Mouse (Mus musculus) stomach, embryonic 14.5 days (tissue): ENCODE data around the gene Kif5c. TPM values are rescaled to one million over a fixed set of nuclear protein-coding genes. Genes with fewer than 3 reads are reported as not detected.
A peak's percentile ranks its signal among the peaks of the same experiment; 100 is the strongest.

Experiments
- ATAC-seq: fragments of 200-750 bp; cut with Nextera tagmentation; 2 replicates; pipeline ENCODE4 v1.8.0; 2017; ENCODE audit warnings: low read depth, moderate TSS enrichment; ENCODE audit not compliant: insufficient number of reproducible peaks, insufficient read depth, low FRiP score
- H3K27ac ChIP-seq: fragments of 300-500 bp; sonication (generic); 2 replicates; pipeline ENCODE4 v1.5.1; 2014; ENCODE audit warnings: mild to moderate bottlenecking, low read length, moderate library complexity, mixed read lengths
- H3K27me3 ChIP-seq: fragments of 300-500 bp; sonication (generic); 2 replicates; pipeline ENCODE4 v1.6.1; 2014; ENCODE audit warnings: low read length, control low read depth, mixed read lengths; ENCODE audit not compliant: control insufficient read depth, insufficient read depth
- H3K36me3 ChIP-seq: fragments of 300-500 bp; sonication (generic); 2 replicates; pipeline ENCODE4 v1.6.1; 2014; ENCODE audit warnings: mild to moderate bottlenecking, control low read depth, low read length, moderate library complexity, mixed read lengths; ENCODE audit not compliant: control insufficient read depth, insufficient read depth
- H3K4me1 ChIP-seq: fragments of 300-500 bp; sonication (generic); 2 replicates; pipeline ENCODE4 v1.6.1; 2014; ENCODE audit warnings: low read length, control low read depth, mixed read lengths; ENCODE audit not compliant: control insufficient read depth, insufficient read depth
- H3K4me2 ChIP-seq: fragments of 300-500 bp; sonication (generic); replicated peaks from 2 replicates; pipeline ENCODE4 v1.6.1; 2014; ENCODE audit warnings: low read depth, low read length, control low read depth
- H3K4me3 ChIP-seq: fragments of 300-500 bp; sonication (generic); 2 replicates; pipeline ENCODE4 v1.5.1; 2014; ENCODE audit warnings: low read depth, low read length, control low read depth
- H3K9ac ChIP-seq: fragments of 300-500 bp; sonication (generic); replicated peaks from 2 replicates; pipeline ENCODE4 v1.6.1; 2014; ENCODE audit warnings: low read depth, mild to moderate bottlenecking, control low read depth, low read length, moderate library complexity, mixed read lengths
- H3K9me3 ChIP-seq: fragments of 300-500 bp; sonication (generic); 2 replicates; pipeline ENCODE4 v1.6.1; 2016; ENCODE audit warnings: low read depth, low read length, control low read depth; ENCODE audit not compliant: control insufficient read depth
- WGBS: fragments of 180-500 bp; shearing (Covaris S2); extraction: QIAGEN DNeasy Blood & Tissue Kit; methylation state at CpG from one replicate; pipeline ENCODE4 v1.1.7; 2014; 5-methylcytosine and 5-hydroxymethylcytosine counted together
- polyA plus RNA-seq: library from polyadenylated mRNA; unstranded; fragments of >200 nt; fragmentation: Nextera tagmentation; extraction: Ambion mirVana; gene quantifications from 2 replicates; pipeline ENCODE4 v1.2.1, GENCODE M21; 2014

Gene Kif5c
- polyA plus RNA-seq, 1 experiment from 2014 or later: 11.6 TPM

- H3K9me3 ChIP-seq: no peaks in the 10 kb centered on the region
- no peaks in the 10 kb centered on the region for H3K27me3 ChIP-seq
- no peak overlapping the region for H3K9ac ChIP-seq
- no peak overlapping the region for H3K4me2 ChIP-seq
- no peaks in the 10 kb centered on the region for H3K36me3 ChIP-seq
- no peak for ATAC-seq
- WGBS: 68% methylated on average over 13 of the region's 13 CpGs
- H3K4me1 ChIP-seq: 0 out of 2 replicates have a peak, but pooled peaks cover 8% of the 10 kb centered on the region
- H3K4me3 ChIP-seq: no peak overlapping the region
- no peak overlapping the region for H3K27ac ChIP-seq
These were observed 103.9 kb downstream of the Kif5c start for GRCm38 (mm10) chr2:49722983-49723382.

- H3K27ac ChIP-seq: no peak overlapping the region
These were observed 107.6 kb downstream of the Kif5c start for GRCm38 (mm10) chr2:49726672-49727071.

GRCm38 (mm10) chr2:49727199-49727598 is 108.1 kb downstream of the Kif5c start:
- Histone ChIP-seq H3K4me2 (no peak overlapping the region), H3K4me1 (no peaks in the 10 kb centered on the region), H3K9ac (no peak overlapping the region), H3K27ac (no peak overlapping the region), H3K4me3 (no peak overlapping the region), H3K9me3 (no peaks in the 10 kb centered on the region), H3K27me3 (no peaks in the 10 kb centered on the region), H3K36me3 (no peaks in the 10 kb centered on the region)
- peak; percentile 82; the same call in 1 of the 2 replicates for ATAC-seq
- WGBS: 8% methylated on average over 7 of the region's 7 CpGs

More at GRCm38 (mm10) chr2:49726672-49727071, 107.6 kb downstream of the Kif5c start:
- H3K9ac ChIP-seq: no peak overlapping the region
- H3K36me3 ChIP-seq: no peaks in the 10 kb centered on the region
- no peaks in the 10 kb centered on the region for H3K9me3 ChIP-seq
- no peak overlapping the region for H3K4me3 ChIP-seq
- H3K4me2 ChIP-seq: no peak overlapping the region
- ATAC-seq: no peak
- no peaks in the 10 kb centered on the region for H3K4me1 ChIP-seq
- H3K27me3 ChIP-seq: no peaks in the 10 kb centered on the region
- WGBS: 82% methylated on average over 11 of the region's 11 CpGs

- Histone ChIP-seq H3K27ac (no peak overlapping the region), H3K9me3 (no peaks in the 10 kb centered on the region), H3K27me3 (no peaks in the 10 kb centered on the region), H3K9ac (no peak overlapping the region), H3K4me1 (no peaks in the 10 kb centered on the region), H3K36me3 (no peaks in the 10 kb centered on the region), H3K4me2 (no peak overlapping the region), H3K4me3 (no peak overlapping the region)
- no peak for ATAC-seq
- WGBS: 74% methylated on average over 4 of the region's 4 CpGs
These were observed 108.6 kb downstream of the Kif5c start for GRCm38 (mm10) chr2:49727686-49728085.

GRCm38 (mm10) chr2:49728896-49729610 is 110.0 kb downstream of the Kif5c start:
- ATAC-seq: no peak
- 71% methylated on average over 10 of the region's 10 CpGs for WGBS
- no peaks in the 10 kb centered on the region for H3K36me3 ChIP-seq

GRCm38 (mm10) chr2:49729611-49729969 is 110.5 kb downstream of the Kif5c start:
- H3K27ac ChIP-seq: no peak overlapping the region
- H3K9ac ChIP-seq: no peak overlapping the region
- no peaks in the 10 kb centered on the region for H3K27me3 ChIP-seq
- ATAC-seq: no peak
- no peaks in the 10 kb centered on the region for H3K9me3 ChIP-seq
- no peak overlapping the region for H3K4me3 ChIP-seq
- no peaks in the 10 kb centered on the region for H3K36me3 ChIP-seq
- 70% methylated on average over 2 of the region's 2 CpGs for WGBS
- no peaks in the 10 kb centered on the region for H3K4me1 ChIP-seq
- H3K4me2 ChIP-seq: no peak overlapping the region

More at GRCm38 (mm10) chr2:49728896-49729610, 110.0 kb downstream of the Kif5c start:
- Histone ChIP-seq H3K9me3 (no peaks in the 10 kb centered on the region), H3K27ac (no peak overlapping the region), H3K27me3 (no peaks in the 10 kb centered on the region), H3K4me1 (no peaks in the 10 kb centered on the region), H3K4me3 (no peak overlapping the region), H3K4me2 (no peak overlapping the region), H3K9ac (no peak overlapping the region)

GRCm38 (mm10) chr2:49730183-49730582 is 111.1 kb downstream of the Kif5c start:
- no peaks in the 10 kb centered on the region for H3K9me3 ChIP-seq
- 33% methylated on average over 5 of the region's 5 CpGs for WGBS
- H3K27ac ChIP-seq: no peak overlapping the region
- no peak overlapping the region for H3K4me2 ChIP-seq
- no peaks in the 10 kb centered on the region for H3K4me1 ChIP-seq
- no peaks in the 10 kb centered on the region for H3K36me3 ChIP-seq
- peak; percentile 68; the same call in 1 of the 2 replicates for ATAC-seq
- H3K4me3 ChIP-seq: no peak overlapping the region
- H3K9ac ChIP-seq: no peak overlapping the region
- no peaks in the 10 kb centered on the region for H3K27me3 ChIP-seq

- Histone ChIP-seq H3K9me3 (no peaks in the 10 kb centered on the region), H3K4me3 (no peak overlapping the region), H3K4me1 (no peaks in the 10 kb centered on the region), H3K4me2 (no peak overlapping the region), H3K9ac (no peak overlapping the region), H3K36me3 (no peaks in the 10 kb centered on the region), H3K27me3 (no peaks in the 10 kb centered on the region), H3K27ac (no peak overlapping the region)
- no peak for ATAC-seq
- WGBS: 70% methylated on average over 11 of the region's 11 CpGs
These were observed 113.9 kb downstream of the Kif5c start for GRCm38 (mm10) chr2:49732745-49733655.
